Mouse (Mus musculus) spleen, adult 2 months (tissue): ENCODE measurements around the gene Zfp990.
"Not testable (repeated sequence)": the region's sequence is repeated elsewhere in the genome, so short reads cannot be mapped to it uniquely, and the experiment has no call there.

Experiments used
- CTCF ChIP-seq: fragments of 200-500 bp; IDR thresholded peaks from 2 replicates; pipeline ENCODE4 v1.5.1; 2011; ENCODE audit warnings: mild to moderate bottlenecking, inconsistent platforms; ENCODE audit not compliant: insufficient read depth, insufficient read length, insufficient replicate concordance; ENCODE audit errors: extremely low read depth
- POLR2A ChIP-seq: fragments of 200-500 bp; IDR thresholded peaks from 2 replicates; pipeline ENCODE4 v1.6.1; 2011; ENCODE audit warnings: low read depth, low read length, inconsistent platforms

GRCm38 (mm10) chr4:145480699-145481098 lies 29.9 kb upstream of the Zfp990 start:
- not testable (repeated sequence) for TF ChIP-seq CTCF, POLR2A
